Mouse (Mus musculus) left cerebral cortex, adult 11 months (tissue): ENCODE data around the gene Ppp1r32.
A peak's percentile ranks its signal among the peaks of the same experiment; 100 is the strongest.

Source experiments
- DNase-seq: peaks from one replicate; pipeline ENCODE4 v3.0.0; 2022; ENCODE audit warnings: low spot score

Gene Ppp1r32

GRCm38 (mm10) chr19:10482703-10483102 lies at the start of gene Ppp1r32:
Gene Ppp1r32 (minus strand): TSS chr19:10482928.
- no peak for DNase-seq

DNA sequence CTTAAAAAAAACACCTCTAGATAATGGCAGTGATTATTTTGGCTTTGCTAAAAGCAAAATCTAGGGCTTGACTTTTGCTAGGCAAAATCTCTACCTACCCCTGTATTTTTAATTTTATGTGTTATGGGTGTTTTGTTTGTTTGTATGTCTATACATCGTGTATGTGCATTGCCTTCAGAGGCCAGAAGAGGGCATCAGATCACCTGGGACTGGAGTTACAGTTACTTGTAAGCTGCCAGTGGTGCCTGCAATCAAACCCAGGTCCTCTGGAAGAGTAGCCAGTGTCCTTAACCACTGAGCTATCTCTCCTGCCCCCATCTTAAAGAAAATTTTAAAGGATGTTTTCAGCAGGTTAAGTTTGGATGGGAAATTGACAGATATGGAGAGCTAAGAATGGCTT lies 47.4 kb upstream of the Ppp1r32 start:
- no peak for DNase-seq

- peak; percentile 9 for DNase-seq
These were observed 43.2 kb upstream of the Ppp1r32 start, which contains the start of gene Sdhaf2 for GRCm38 (mm10) chr19:10525910-10526309. Gene Sdhaf2 (minus strand): TSS chr19:10526142.

DNA sequence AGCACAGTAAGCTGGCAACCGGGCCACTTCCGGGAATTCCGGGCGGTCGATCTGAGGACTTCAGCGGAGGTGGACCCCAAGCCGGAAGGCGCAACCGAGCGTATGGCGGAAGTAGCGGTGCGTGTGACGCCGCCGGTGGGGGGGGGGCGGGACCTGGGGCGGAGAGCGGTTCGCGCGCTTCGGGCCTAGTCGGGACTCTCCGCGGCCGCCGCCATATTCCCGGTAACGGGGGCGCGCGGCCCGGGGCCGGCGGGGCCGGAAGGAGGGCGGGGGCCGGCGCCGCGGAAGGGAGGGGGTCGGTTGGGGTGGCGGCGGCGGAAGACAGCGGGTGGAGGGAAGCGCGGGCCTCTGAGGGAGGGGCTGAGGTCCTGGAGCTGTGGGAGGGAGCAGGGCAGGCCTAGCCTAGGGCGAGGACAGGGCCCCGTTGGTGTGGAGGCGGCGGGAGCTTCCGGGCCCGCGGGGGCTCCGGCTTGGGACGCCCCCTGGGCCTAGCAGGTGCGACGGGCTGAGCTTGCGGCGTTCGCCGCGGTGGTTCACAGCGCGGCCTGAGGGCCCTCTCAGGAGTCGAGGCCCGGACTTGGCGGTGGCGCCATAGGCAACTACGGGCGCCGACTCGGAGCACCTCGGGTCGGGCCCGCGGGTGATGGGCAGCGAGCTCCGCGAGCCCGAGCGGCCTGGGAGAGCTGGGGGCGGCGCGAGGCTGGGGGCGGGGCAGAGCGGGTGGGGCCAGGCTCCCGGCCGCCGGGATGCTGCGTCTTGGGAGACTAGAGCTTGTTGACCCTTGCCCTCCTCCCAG lies 42.6 kb upstream of the Ppp1r32 start, which contains the start of gene Cpsf7:
TSS of gene Cpsf7 (plus strand) at position 161 of the 796 bp plus-strand sequence.
- DNase-seq = peak; percentile 83

DNA sequence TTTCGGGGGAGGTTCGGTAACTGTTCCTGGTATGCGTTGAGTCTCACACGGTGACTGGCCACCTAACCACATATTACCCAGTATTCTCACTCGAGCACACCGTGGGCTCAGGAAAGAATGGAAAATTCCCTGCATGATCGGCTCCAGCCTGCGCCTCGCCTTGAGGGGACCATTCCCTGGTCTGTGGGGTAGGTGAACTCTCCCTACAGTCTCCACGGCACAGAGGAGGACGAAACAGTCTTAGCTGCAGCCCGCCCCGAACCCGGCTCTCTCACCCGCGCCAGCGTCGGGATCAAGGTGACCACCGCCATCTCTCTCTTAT lies 42.0 kb upstream of the Ppp1r32 start:
- DNase-seq = no peak

DNA sequence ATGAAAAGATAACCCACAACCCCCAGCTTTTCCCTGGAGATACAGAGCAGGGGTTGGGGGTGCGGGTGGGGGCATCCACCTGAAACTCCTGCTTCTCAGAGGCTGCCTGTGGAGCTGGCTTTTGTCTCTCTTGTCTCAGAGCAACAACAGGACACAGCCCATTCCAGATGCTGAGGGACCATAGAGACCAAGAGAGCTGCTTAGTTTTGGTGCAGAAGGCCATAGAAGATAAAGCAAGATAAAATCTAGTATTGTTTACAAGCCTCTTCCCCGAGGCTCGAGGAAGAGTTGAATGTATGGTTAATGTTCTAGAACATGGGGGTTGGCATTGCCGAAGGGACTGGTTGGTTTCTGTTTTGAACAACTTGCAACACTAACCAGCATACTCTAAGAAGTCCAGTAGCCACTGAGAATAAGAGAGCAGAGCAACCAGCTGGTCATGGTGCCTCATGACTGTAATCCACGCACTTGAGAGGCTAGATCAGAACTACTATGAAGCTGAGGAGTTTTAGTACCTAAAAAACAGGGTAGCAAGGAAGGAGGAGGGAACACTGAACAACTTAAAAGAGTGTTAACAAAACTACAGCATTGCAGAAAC lies 40.9 kb upstream of the Ppp1r32 start:
- DNase-seq = no peak

GRCm38 (mm10) chr19:10521926-10522325 lies 39.2 kb upstream of the Ppp1r32 start:
- no peak for DNase-seq

DNA sequence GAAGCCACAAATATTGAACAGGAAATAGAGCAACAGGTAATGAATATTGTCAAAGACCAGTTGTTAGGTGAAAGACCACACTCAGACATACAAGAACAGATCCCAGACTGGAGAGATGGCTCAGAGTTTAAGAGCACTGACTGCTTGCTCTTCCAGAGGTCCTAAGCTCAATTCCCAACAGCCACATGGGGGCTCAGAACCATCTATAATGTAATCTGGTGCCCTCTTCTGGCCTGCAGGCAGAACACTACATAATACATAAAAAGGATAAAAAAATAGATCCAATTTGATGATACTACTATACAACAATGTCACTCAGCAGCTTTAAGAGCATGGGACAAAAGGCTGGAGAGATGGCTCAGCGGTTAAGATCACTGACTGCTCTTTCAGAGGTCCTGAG lies 37.6 kb upstream of the Ppp1r32 start:
- DNase-seq = no peak

GRCm38 (mm10) chr19:10510759-10511330 lies 28.1 kb upstream of the Ppp1r32 start:
- no peak for DNase-seq

DNA sequence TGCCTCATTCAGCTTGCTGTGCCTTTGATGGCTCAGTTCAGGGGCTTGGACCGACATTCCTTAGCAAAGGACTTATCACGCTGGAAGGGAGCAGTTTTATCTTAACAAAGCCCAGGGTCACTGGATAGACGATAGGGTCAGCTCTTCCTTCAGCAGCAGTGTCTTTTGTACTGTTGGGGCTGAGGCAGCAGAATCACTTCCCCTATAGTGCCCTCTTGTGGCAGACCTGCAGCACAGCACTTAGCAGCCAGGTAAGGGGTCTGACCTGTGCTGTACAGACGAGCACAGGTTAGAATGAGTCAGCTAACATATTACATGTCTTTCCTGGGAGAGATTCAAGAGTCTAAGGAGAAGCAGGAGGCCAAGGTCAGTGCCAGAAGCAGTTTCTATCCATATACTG lies 19.8 kb upstream of the Ppp1r32 start:
- no peak for DNase-seq

- DNase-seq = no peak
These were observed 17.9 kb upstream of the Ppp1r32 start for GRCm38 (mm10) chr19:10500581-10500980.

DNA sequence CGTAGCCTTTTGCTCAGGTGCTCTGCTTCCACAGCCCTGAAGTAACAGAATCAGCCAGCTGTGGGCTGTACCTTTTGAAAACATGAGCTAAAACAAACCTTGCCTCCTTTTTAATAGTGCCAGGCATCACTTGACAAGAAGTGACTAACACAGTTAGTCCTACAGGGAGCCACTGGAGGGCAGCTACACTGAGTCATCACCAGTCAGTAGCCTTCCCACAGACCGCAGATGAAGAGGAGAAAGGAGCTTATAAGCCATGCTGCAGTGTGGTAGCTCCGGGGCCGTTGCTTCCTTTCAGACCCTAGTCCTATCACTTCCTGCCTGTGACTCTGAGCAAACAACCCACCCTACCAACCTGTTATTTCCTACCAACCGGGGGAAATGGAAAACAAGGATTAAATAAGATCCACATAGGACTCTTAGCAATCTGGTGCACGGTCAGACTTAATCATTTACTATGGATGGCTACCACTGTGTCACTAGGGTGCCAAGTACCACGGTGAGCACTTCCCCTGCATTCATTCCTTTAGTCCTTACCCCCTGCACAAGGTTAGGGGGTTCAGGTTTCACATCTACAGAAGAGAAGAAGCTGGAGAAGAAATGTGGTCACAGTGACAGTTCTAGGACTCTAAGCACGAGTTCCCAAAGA lies 14.9 kb upstream of the Ppp1r32 start:
- no peak for DNase-seq

GRCm38 (mm10) chr19:10496976-10497375 lies 14.2 kb upstream of the Ppp1r32 start:
- DNase-seq = no peak

DNA sequence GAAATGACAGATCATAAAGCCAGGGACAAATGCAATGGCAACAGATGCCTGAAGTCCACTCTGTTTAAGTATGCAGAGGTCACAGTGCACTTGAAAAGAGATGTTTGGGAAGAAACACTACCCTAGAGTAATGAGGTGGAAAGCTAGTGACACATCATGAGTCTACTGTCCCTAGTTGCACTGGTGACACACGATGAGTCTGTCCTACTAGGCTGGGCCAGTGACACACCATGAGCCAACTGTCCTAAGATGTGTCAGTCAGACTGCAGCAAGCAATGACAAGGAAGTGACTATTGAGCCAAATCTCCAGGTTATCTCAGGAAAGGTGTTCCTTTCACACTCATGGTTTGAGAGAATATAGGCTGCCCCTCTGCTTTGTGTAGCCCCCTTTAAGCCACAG lies 12.9 kb upstream of the Ppp1r32 start:
- no peak for DNase-seq

DNA sequence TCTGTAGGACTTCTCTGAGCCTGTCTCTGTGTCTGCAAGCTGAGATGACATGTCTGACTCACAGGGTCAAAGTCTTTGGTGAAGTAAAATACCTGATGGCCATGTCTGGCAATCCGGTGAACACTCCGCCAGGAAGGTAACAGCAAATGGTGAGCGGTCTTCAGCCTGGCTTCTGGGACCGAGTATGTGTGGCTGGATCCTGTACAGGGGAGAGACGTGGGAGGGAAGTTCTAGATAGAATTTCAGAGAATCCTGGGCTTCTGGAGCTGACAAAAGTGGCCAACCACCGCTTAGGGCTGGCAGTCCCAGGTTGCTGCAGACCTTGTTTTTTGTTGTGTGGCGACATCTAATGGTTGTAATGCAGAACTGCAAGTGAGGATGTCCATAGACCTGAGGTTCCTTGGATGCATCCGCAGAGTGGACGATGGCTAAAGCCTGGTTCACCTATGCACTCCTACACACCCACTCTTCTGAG lies 3.6 kb upstream of the Ppp1r32 start:
- DNase-seq = peak; percentile 42

GRCm38 (mm10) chr19:10479541-10479940 lies 3.2 kb downstream of the Ppp1r32 start:
- DNase-seq = no peak

GRCm38 (mm10) chr19:10473779-10474178 lies 8.9 kb downstream of the Ppp1r32 start:
- no peak for DNase-seq

GRCm38 (mm10) chr19:10472958-10473357 lies 9.8 kb downstream of the Ppp1r32 start:
- DNase-seq = no peak

GRCm38 (mm10) chr19:10469171-10469658 lies 13.5 kb downstream of the Ppp1r32 start:
- DNase-seq = no peak

- no peak for DNase-seq
These were observed 18.3 kb downstream of the Ppp1r32 start for GRCm38 (mm10) chr19:10464427-10464826.

DNA sequence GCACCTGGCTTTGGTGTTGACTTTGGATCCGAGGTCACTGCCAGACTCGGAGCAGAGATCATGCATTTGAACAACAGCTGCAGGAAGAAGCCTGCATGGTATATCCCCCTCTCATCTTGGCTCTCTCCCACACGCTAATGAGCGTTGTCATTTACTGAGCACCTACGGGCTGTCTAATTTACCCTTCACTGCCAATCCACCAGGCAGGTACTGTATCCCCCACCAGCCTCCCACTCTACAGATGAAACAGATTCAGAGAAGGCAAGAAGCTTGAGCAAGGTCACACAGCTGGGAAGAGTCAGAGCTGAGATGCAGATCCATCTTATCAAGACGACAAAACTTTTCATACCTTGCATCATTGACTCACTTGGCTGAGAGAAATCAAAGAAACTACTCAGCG lies 21.1 kb downstream of the Ppp1r32 start:
- no peak for DNase-seq

DNA sequence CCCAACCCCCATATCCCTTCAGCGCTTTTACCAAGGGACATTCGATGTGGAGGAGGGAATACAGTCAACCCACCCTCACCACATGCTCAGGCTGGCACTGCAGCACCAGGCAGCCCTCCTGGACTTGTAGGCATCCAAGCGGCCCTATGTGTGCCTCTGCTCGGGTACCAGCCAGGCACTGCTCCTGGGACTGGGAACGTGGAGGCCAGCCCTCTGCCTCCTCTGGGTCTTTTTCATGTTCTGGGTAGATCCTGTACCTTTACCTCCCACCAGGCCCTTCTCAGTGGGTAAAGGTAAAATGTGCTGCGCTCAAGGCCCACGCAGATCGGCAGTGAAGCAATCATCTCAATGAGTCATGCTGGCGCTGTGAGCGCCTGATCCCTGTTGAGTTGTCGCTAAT lies 22.8 kb downstream of the Ppp1r32 start:
- DNase-seq = no peak

- no peak for DNase-seq
These were observed 24.6 kb downstream of the Ppp1r32 start for GRCm38 (mm10) chr19:10458096-10458495.
